Mouse (Mus musculus): Measurements from ENCODE around the gene Hsd3b5.

The Hsd3b5 gene

GRCm38 (mm10) chr3:98630152-98630551 is at the start of gene Hsd3b5:
Gene Hsd3b5 (minus strand): TSS chr3:98630252.
- in situ Hi-C loops (cut with MseI, MboI) = no loop called here

- in situ Hi-C loops (cut with MseI, MboI) = no loop called here
Measured at GRCm38 (mm10) chr3:98635145-98635544, 5.1 kb upstream of the Hsd3b5 start.

DNA sequence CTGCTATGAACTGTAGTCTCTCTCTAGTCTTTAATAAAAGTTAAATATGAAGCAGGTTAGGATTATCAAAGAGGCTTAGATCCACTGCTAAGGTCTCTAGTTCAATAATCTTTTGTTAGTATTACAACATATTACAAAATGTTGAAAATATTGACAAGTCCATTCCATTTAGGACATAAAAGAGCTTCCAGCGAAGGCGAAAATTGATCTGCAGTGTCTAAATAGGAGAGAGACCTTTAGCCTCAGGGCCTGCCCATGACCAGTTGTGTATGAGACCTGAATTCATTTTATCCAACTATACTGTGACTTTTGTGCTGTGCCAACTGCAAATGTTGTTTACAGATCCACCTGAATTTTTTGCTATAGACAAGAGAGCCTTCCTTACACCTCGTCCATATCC is 419 bp downstream of the Hsd3b5 start:
- in situ Hi-C loops (cut with MseI, MboI) = no loop called here

DNA sequence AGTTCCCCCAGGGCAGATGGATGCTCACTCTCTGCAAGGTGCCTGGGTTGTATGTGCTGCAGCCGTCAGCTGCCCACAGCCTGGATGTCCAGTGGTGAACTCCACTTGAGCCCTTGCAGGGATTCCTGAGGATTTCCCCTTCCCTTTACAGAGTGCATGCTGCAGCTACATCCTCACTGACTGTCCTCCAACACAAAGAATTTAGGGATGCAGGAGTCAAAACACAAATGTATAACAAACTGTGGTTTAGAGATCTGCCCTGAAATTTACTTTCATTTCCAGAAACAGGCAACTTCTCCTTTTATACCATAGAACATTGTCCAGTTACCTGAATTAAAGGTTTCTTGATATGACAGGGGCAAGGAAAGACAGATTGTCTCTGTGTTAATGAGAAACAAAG is 13.3 kb downstream of the Hsd3b5 start:
- in situ Hi-C loops (cut with MseI, MboI) = loop anchor here in 1 of 2 experiments (25.0 kb wide), 1 partner anchor 254 kb away; no protein-coding TSS in a partner anchor

- in situ Hi-C loops (cut with MseI, MboI) = loop anchor here in 1 of 2 experiments (25.0 kb wide), 1 partner anchor 254 kb away; no protein-coding TSS in a partner anchor
Measured at GRCm38 (mm10) chr3:98616244-98616643, 13.8 kb downstream of the Hsd3b5 start.

DNA sequence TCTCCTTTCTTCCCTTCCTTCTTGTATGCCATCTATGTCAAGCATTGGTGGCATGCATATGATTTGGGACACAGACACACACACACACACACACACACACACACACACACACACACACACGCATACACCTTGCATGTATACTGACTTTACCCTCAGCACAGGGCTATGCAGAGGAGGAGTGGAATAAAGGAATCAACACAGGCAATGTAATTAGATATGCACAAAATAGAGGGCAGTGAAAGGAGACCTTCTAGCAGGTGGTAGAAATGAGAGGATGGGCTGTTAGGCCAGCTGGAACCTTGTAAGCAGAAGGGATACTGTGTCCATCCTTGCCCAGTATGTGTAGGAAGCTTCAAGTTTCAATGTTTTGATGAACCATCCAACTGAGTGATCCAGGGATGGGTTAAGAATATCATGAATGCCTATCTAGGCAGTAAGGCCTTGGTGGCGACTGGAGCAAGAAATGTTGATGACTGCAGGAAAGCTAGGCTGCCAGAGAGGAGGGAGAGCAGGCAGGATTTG is 15.6 kb downstream of the Hsd3b5 start:
- in situ Hi-C loops (cut with MseI, MboI) = loop anchor here in 1 of 2 experiments (25.0 kb wide), 1 partner anchor 252 kb away; no protein-coding TSS in a partner anchor

DNA sequence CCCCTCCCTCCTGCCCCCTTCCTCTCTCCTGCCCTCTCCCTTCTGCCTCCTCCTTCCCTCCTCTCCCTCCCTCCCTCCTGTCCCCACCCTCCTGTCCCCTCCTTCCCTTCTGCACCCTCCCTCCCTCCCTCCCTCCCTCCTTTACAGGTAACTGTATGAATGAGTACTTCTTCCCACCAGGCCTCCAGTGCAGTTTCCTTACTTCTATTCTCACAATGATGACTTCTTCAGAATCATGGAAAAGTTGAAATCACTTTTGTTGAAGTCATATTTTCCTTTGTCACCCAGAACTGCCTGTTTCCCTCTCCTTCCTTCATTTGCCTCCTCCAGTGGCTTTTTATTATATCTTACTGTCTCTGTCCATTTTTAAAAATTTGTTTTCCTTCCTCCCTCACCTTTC is 16.1 kb downstream of the Hsd3b5 start:
- in situ Hi-C loops (cut with MseI, MboI) = loop anchor here in 1 of 2 experiments (25.0 kb wide), 1 partner anchor 252 kb away; no protein-coding TSS in a partner anchor

DNA sequence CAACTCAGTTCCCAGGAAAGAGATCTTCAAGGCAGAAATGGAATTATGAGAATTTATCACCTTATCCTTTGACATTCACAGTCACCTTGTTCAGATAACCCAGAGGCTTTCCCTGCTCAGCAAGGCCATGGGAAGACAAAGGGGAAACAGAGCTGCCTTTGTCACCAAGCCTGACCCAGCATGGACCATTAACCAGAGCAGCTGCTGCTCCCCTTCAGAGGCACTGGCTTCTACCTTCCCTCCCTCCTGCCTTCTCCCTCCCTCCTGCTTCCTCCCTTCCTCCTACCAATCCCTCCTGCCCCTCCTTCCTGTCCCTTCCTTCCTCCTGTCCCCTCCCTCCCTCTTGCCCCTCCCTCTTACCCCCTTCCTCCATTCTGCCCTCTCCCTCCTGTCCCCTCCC is 16.5 kb downstream of the Hsd3b5 start:
- in situ Hi-C loops (cut with MseI, MboI) = loop anchor here in 1 of 2 experiments (25.0 kb wide), 1 partner anchor 251 kb away; no protein-coding TSS in a partner anchor

DNA sequence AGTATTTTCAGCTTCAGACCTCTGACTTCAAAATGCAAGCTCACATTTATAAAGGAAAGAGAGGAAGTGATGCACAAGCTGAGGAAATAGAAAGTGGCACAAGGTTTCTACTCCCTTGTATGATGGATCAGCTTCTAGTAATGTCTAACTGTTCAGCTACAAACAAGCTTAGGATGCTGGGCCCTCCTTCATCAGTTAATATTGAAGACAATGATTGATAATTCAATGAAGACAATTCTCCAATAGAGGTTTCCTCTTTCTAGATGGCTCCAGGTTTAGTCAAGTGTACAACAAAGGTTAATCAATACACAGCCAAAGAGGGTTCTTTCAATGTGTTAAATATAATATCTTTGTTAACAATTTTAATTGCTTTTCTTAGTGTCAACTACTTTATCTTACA is 41.3 kb downstream of the Hsd3b5 start, which contains the start of gene Gm10681:
TSS of gene Gm10681 (minus strand) at position 101 of the 400 bp plus-strand sequence.
- in situ Hi-C loops (cut with MseI, MboI) = loop anchor here in 1 of 2 experiments (25.0 kb wide), 1 partner anchor 226 kb away; no protein-coding TSS in a partner anchor

DNA sequence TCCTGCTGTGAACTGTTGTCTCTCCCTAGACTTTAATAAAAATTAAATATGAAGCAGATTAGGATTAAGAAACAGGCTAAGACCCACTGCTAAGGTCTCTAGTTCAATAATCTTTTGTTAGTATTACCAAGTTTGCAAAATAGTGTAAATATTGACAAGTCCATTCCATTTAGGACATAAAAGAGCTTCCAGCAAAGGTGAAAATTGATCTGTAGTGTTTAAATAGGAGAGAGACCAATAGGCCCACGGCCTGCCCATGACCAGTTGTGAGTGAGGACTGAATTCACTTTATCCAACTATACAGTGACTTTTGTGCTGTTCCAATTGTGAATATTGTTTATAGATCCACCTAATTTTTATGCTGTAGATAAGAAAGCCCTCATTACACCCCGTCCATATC is 42.3 kb downstream of the Hsd3b5 start:
- in situ Hi-C loops (cut with MseI, MboI) = loop anchor here in 1 of 2 experiments (25.0 kb wide), 1 partner anchor 225 kb away; no protein-coding TSS in a partner anchor

DNA sequence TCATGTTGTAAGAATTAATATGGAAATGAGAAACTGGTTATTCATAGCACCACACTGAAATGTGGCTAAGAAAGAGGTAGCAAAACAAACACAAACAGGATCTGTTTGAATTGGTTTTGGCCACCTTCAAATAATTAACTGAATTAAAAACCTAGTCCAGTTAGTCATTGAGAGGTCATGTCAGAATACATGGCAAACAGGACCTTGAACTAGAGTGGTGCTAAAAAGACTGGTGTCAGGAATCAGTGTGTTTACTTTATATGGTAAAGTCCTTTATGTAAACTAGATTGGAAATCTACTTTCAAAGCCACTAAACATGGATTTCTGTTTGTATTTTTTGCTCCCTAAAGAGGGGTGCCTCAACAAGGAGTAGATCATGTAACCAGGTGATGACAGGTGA is 47.4 kb downstream of the Hsd3b5 start:
- in situ Hi-C loops (cut with MseI, MboI) = loop anchor here in 1 of 2 experiments (25.0 kb wide), 1 partner anchor 220 kb away; no protein-coding TSS in a partner anchor

DNA sequence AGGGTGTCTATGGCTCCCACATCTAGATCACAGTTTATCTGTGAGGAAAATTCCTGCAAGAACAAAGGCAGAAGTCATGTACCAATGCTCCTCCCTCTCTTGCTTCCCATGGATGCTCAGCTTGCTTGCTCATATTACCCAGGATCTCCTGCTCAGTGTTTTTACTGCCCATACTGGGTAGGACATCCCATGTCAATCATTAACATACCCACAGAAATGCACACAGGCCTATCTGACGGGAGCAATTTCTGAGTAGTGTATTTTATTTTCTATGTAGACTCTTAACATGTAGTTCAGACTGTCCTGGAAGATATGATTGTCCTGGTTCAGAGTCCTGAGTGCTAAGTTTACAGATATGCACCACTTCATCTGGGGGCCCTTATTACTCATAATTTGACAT is 47.9 kb downstream of the Hsd3b5 start:
- in situ Hi-C loops (cut with MseI, MboI) = loop anchor here in 1 of 2 experiments (25.0 kb wide), 1 partner anchor 220 kb away; no protein-coding TSS in a partner anchor

GRCm38 (mm10) chr3:98581024-98581423 is 49.0 kb downstream of the Hsd3b5 start:
- in situ Hi-C loops (cut with MseI, MboI) = loop anchor here in 1 of 2 experiments (25.0 kb wide), 1 partner anchor 219 kb away; no protein-coding TSS in a partner anchor

All from mouse trophoblast stem cell (cell line).